In genomic region chr9:80164611-80165474, GRCm38 (mm10) we compare ENCODE assay signal across 8 mouse cellular contexts. TPM values are rescaled to one million over a fixed set of nuclear protein-coding genes. Genes with fewer than 3 reads are reported as not detected.
DNase-seq lines count a peak whose midpoint lies in the region; ATAC-seq and TF ChIP-seq lines count a peak whose summit lies in the region.

Myo6 (plus strand) TSS chr9:80165031.

- H3K4me3 ChIP-seq in forebrain, embryonic 14.5 days (ENCODE audit: low read depth, low read length): peak within 1 kb of the TSS; percentile 68
- peak within 1 kb of the TSS; percentile 78 for H3K4me3 ChIP-seq in liver, embryonic 16.5 days (ENCODE audit: low read depth, low read length)
- H3K4me3 ChIP-seq in neural tube, embryonic 12.5 days: peak within 1 kb of the TSS; percentile 74
- peak within 1 kb of the TSS; percentile 94 for H3K4me3 ChIP-seq in stomach, postnatal 0 days (ENCODE audit: low read depth, low read length)

- H3K4me1 ChIP-seq in forebrain, embryonic 14.5 days (ENCODE audit: control insufficient read depth, insufficient read depth, low read length): 0 out of 2 replicates have a peak, but pooled peaks cover 2% of the 10 kb centered on the region
- peaks cover 6% of the 10 kb centered on the region for H3K4me1 ChIP-seq in liver, embryonic 16.5 days (ENCODE audit: control insufficient read depth, low read depth, low read length)
- H3K4me1 ChIP-seq in neural tube, embryonic 12.5 days: 0 out of 2 replicates have a peak, but pooled peaks cover 9% of the 10 kb centered on the region
- no peaks in the 10 kb centered on the region for H3K4me1 ChIP-seq in stomach, postnatal 0 days (replicated peaks; ENCODE audit: control insufficient read depth, insufficient read depth)

- H3K27me3 ChIP-seq in forebrain, embryonic 14.5 days (replicated peaks; ENCODE audit: control insufficient read depth, insufficient read depth, low read length): no peaks in the 10 kb centered on the region
- H3K27me3 ChIP-seq in liver, embryonic 16.5 days (ENCODE audit: control insufficient read depth, insufficient read depth, low read depth, low read length): no peaks in the 10 kb centered on the region; the same call in none of the 2 replicates
- H3K27me3 ChIP-seq in neural tube, embryonic 12.5 days (replicated peaks): no peaks in the 10 kb centered on the region
- no peaks in the 10 kb centered on the region for H3K27me3 ChIP-seq in stomach, postnatal 0 days (ENCODE audit: control insufficient read depth, insufficient read depth, low read length)

- no peak for TF ChIP-seq EP300 in stomach, postnatal 0 days (optimal IDR thresholded peaks at IDR 0.05)

- peak within 1 kb of the TSS; percentile 53; the same call in 1 of the 2 replicates for H3K27ac ChIP-seq in forebrain, embryonic 14.5 days (ENCODE audit: low read depth, low read length)
- H3K27ac ChIP-seq in liver, embryonic 16.5 days (ENCODE audit: low read length): peak within 1 kb of the TSS; percentile 81
- 0 out of 2 replicates have a peak within 1 kb of the TSS, but pooled peaks have one; percentile 20 for H3K27ac ChIP-seq in neural tube, embryonic 12.5 days
- H3K27ac ChIP-seq in stomach, postnatal 0 days (replicated peaks): peak within 1 kb of the TSS; percentile 98

- no peaks in the 10 kb centered on the region for H3K36me3 ChIP-seq in forebrain, embryonic 14.5 days (ENCODE audit: control insufficient read depth, insufficient read depth, low read length)
- H3K36me3 ChIP-seq in liver, embryonic 16.5 days (ENCODE audit: control insufficient read depth, insufficient read depth): no peaks in the 10 kb centered on the region
- no peaks in the 10 kb centered on the region for H3K36me3 ChIP-seq in neural tube, embryonic 12.5 days
- H3K36me3 ChIP-seq in stomach, postnatal 0 days (ENCODE audit: control insufficient read depth, insufficient read depth, low read length): no peaks in the 10 kb centered on the region

- TF ChIP-seq CTCF in stomach, postnatal 0 days (IDR thresholded peaks at IDR 0.05; ENCODE audit: low read depth): no peak; the same call in 1 of the 2 replicates

- 1% methylated on average over 66 of the region's 69 CpGs for WGBS in forebrain, embryonic 14.5 days
- under 1% methylated on average over 69 of the region's 69 CpGs for WGBS in large intestine, adult 2 months
- under 1% methylated on average over 69 of the region's 69 CpGs for WGBS in liver, embryonic 16.5 days (ENCODE audit: insufficient replicate concordance)
- WGBS in neural tube, embryonic 12.5 days: under 1% methylated on average over 54 of the region's 69 CpGs
- 1% methylated on average over 66 of the region's 69 CpGs for WGBS in stomach, postnatal 0 days

- peak; percentile 97 for ATAC-seq in forebrain, embryonic 14.5 days
- ATAC-seq in liver, embryonic 16.5 days (ENCODE audit: low read depth): peak; percentile 99
- peak; percentile 97 for ATAC-seq in neural tube, embryonic 12.5 days (ENCODE audit: low FRiP score, low read depth)
- ATAC-seq in stomach, postnatal 0 days (ENCODE audit: low FRiP score, low TSS enrichment): peak; percentile 98

- H3K9ac ChIP-seq in forebrain, embryonic 14.5 days (ENCODE audit: low read length): peak within 1 kb of the TSS; percentile 77
- peak within 1 kb of the TSS; percentile 80 for H3K9ac ChIP-seq in liver, embryonic 16.5 days (ENCODE audit: low read depth, low read length)
- H3K9ac ChIP-seq in neural tube, embryonic 12.5 days: peak within 1 kb of the TSS; percentile 83
- H3K9ac ChIP-seq in stomach, postnatal 0 days (ENCODE audit: low read length): peak within 1 kb of the TSS; percentile 94

- no peaks in the 10 kb centered on the region for H3K9me3 ChIP-seq in forebrain, embryonic 14.5 days (replicated peaks; ENCODE audit: control insufficient read depth, low read length)
- no peaks in the 10 kb centered on the region for H3K9me3 ChIP-seq in liver, embryonic 16.5 days (replicated peaks; ENCODE audit: control insufficient read depth, low read length)
- H3K9me3 ChIP-seq in neural tube, embryonic 12.5 days: no peaks in the 10 kb centered on the region
- H3K9me3 ChIP-seq in stomach, postnatal 0 days (ENCODE audit: control insufficient read depth, low read length): no peaks in the 10 kb centered on the region

- peak; percentile 77 for DNase-seq in ES-CJ7 (ENCODE audit: low read depth, low spot score)
- DNase-seq in cerebellum, adult 11 months: peak; percentile 92
- peak; percentile 92 for DNase-seq in forebrain, embryonic 14.5 days (ENCODE audit: low spot score)
- DNase-seq in heart, postnatal 10 days: peak; percentile 96
- DNase-seq in large intestine, adult 2 months (ENCODE audit: low read depth, low spot score): no peak
- peak; percentile 98 for DNase-seq in stomach, postnatal 0 days (ENCODE audit: low spot score)

- intact Hi-C loops in heart, postnatal 10 days (cut with DNase I): loop anchor here (5.0 kb wide), 2 partner anchors 37 to 92 kb away; no protein-coding TSS in a partner anchor

- H3K4me2 ChIP-seq in forebrain, embryonic 14.5 days (ENCODE audit: low read length): peak within 1 kb of the TSS; percentile 63
- H3K4me2 ChIP-seq in liver, embryonic 16.5 days (ENCODE audit: low read depth, low read length): peak within 1 kb of the TSS; percentile 96
- peak within 1 kb of the TSS; percentile 78 for H3K4me2 ChIP-seq in neural tube, embryonic 12.5 days (replicated peaks)
- peak within 1 kb of the TSS; percentile 64 for H3K4me2 ChIP-seq in stomach, postnatal 0 days (replicated peaks; ENCODE audit: low read depth)

RNA-seq across cellular contexts. Expression of gene Myo6, which starts in this region (rescaled TPM):
- 10.2 and 14.6 TPM in 2 replicates for polyA plus RNA-seq in forebrain, embryonic 14.5 days (2014; fragmentation: Nextera tagmentation; extraction: Ambion mirVana)
- total RNA-seq in heart, postnatal 10 days (2021): 10 to 100 TPM; 17.7 to 18.7 TPM
- 39.3 and 51.8 TPM in 2 replicates for polyA plus RNA-seq in large intestine, adult 2 months (2012; rRNA removed)
- polyA plus RNA-seq in liver, embryonic 16.5 days (2015; fragmentation: Nextera tagmentation; extraction: Ambion mirVana): 3.5 and 3.9 TPM in 2 replicates
- polyA plus RNA-seq in neural tube, embryonic 12.5 days (2016; fragmentation: Nextera tagmentation; extraction: Ambion mirVana): 13.6 and 15.7 TPM in 2 replicates
- polyA plus RNA-seq in stomach, postnatal 0 days (2015; fragmentation: Nextera tagmentation; extraction: Ambion mirVana): 27.2 and 31.8 TPM in 2 replicates

Comparison
In these comparisons a context has a peak if more than half of its experiments do, and no peak if none do; other contexts are left out.
1. H3K27ac ChIP-seq: peak in every context shown above with its lines; median percentile 98 in stomach, postnatal 0 days; 81 in liver, embryonic 16.5 days; 53 in forebrain, embryonic 14.5 days; 20 in neural tube, embryonic 12.5 days.